Mouse (Mus musculus) myocyte (in vitro differentiated cells): ENCODE data around the gene Tmem150a.

Experiments used
- POLR2A ChIP-seq: IDR thresholded peaks from one replicate; pipeline ENCODE4 v1.6.1; 2011; ENCODE audit warnings: low read depth, mild to moderate bottlenecking, control low read depth, moderate library complexity; ENCODE audit not compliant: insufficient read length
- POLR2AphosphoS2 ChIP-seq: IDR thresholded peaks from one replicate; pipeline ENCODE4 v1.6.1; 2011; ENCODE audit warnings: low read depth, control low read depth; ENCODE audit not compliant: insufficient read length
- USF1 ChIP-seq: IDR thresholded peaks from one replicate; pipeline ENCODE4 v1.6.1; 2011; ENCODE audit warnings: low read depth, mild to moderate bottlenecking, control low read depth, moderate library complexity

GRCm38 (mm10) chr6:72361121-72361551 lies 5.9 kb downstream of the Tmem150a start:
- TF ChIP-seq POLR2AphosphoS2 (peak; percentile 52), USF1 (no peak), POLR2A (peak; percentile 13)
